Mouse (Mus musculus): ENCODE measurements around the gene Dusp1. TPM values are rescaled to one million over a fixed set of nuclear protein-coding genes. Genes with fewer than 3 reads are reported as not detected.

Dusp1 gene
- total RNA-seq, 2 experiments from 2014 or later = 20.0 to 175 TPM

- no peak for ATAC-seq (replicated peaks; ENCODE audit: low FRiP score, poor library complexity, severe bottlenecking)
Observed at GRCm38 (mm10) chr17:26480956-26481355, 81.0 kb downstream of the Dusp1 start.

DNA sequence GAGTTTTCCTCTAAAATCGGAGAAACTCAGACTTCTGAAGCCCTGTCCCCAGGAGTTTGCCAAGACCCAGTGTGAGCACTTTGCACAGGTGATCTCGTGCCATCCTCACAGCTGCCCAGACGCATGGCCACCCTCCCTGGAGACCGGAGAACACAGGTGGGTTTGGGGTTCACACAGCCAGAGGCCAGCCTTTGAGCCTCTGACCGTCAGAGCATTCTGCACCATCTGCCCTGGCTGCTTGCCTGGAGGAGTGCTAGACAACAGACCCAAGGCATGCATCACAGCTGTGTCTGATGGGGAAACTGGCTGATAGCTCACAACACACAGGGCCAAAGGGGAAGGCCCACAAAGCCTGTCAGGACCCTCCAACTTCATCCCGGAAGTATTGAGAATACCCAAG lies 82.3 kb downstream of the Dusp1 start:
- no peak for ATAC-seq (replicated peaks; ENCODE audit: low FRiP score, poor library complexity, severe bottlenecking)

DNA sequence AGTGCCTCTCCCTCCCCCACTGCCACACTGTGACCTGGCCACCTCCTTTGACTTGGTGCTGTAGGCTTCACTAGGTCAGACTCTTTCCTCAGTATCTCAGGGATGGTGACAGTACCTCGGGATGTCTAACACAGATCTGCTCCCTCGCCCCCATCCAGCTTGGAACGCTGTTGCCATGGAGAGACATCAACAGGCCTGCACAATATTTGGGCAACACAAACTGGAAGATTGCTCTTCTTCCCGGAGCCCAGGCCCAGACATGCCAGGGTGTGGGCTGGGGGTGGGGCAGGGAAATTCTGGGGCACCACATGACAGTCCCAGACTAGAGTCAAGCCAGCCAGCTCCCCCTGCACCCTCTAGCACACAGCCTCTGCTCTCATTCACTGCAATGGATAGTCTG lies 83.3 kb downstream of the Dusp1 start:
- ATAC-seq (replicated peaks; ENCODE audit: low FRiP score, poor library complexity, severe bottlenecking) = no peak

DNA sequence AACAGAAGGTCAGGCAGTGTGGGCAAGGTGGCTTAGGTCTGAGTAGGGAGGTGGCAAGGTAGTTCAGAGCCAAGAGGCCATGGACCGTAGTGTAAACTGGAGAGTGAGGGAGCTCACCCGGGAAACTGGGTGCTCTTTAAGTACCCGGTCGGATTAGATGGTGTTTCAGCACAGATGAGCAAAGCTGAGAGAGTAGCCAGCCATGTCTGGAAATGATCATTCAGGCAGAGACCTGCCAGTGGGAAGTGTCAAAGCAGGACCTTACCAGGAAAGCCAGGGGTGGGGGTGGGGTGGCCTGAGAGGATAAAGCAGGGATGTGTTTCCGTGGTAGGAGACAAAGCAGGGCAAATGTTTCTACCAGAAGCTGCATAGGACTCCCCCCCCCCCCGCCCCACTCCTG lies 85.1 kb downstream of the Dusp1 start:
- ATAC-seq (replicated peaks; ENCODE audit: low FRiP score, poor library complexity, severe bottlenecking) = no peak

GRCm38 (mm10) chr17:26468102-26468894 lies 93.6 kb downstream of the Dusp1 start:
- no peak for ATAC-seq (replicated peaks; ENCODE audit: low FRiP score, poor library complexity, severe bottlenecking)

DNA sequence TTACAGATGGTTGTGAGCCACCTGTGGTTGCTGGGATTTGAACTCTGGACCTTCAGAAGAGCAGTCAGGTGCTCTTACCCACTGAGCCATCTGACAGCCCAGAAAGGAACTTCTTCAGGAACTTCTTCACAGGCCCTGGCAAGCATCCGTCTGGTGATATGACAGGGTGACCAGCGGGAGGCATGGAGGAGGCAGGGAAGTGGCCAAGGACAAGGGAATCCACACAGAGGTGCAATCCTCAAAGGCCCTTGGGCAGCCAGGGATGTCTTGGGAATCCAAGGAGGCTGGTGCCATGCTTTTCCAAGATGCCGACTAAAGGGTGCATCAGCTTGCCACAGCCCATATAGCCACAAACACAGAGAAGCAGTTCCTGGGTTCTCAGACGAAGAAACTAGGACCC lies 94.3 kb downstream of the Dusp1 start:
- no peak for ATAC-seq (replicated peaks; ENCODE audit: low FRiP score, poor library complexity, severe bottlenecking)

DNA sequence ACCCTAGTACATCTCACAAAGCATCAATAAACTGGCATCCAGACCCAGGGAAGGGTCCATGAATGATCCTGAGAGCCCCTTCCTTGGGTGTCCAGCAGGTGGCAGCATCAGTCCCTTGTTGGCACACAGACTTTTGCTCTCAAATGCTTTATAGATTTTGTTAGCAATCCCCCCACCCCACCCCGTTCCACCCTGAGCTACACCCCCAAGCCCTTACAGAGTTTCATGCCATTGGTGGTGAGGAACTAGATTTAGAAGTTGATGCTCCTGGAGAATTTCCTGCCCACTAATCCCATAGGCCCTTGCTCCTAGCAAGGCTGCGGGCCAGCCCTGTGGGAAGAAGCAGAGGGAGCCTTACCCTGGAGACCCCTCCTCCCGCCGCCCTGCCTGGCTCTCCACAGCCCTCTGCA lies 95.2 kb downstream of the Dusp1 start:
- ATAC-seq (replicated peaks; ENCODE audit: low FRiP score, poor library complexity, severe bottlenecking) = no peak

- no peak for ATAC-seq (replicated peaks; ENCODE audit: low FRiP score, poor library complexity, severe bottlenecking)
Observed at GRCm38 (mm10) chr17:26464972-26465371, 97.0 kb downstream of the Dusp1 start.

GRCm38 (mm10) chr17:26464481-26464880 lies 97.4 kb downstream of the Dusp1 start:
- ATAC-seq (replicated peaks; ENCODE audit: low FRiP score, poor library complexity, severe bottlenecking) = no peak

DNA sequence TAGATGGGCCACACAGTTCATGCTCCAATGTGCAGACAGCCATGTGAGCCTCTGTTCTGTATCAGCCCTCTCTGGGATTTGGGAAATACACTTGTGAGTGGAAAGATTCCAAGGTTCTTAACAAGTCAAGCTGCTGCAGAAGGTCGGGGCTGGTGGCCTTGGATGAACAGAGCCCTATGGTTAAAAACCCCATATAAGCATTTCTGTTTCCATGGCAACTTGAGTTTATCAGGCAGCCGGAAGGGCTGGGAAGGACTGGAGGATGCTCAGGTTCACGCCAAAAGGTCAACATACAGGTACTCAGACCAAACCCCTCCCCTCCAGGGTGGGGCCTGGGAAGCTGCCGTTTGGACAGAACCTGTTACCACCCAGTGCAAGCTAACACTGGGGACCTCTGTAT lies 97.9 kb downstream of the Dusp1 start:
- no peak for ATAC-seq (replicated peaks; ENCODE audit: low FRiP score, poor library complexity, severe bottlenecking)

GRCm38 (mm10) chr17:26463432-26463831 lies 98.5 kb downstream of the Dusp1 start:
- no peak for ATAC-seq (replicated peaks; ENCODE audit: low FRiP score, poor library complexity, severe bottlenecking)

DNA sequence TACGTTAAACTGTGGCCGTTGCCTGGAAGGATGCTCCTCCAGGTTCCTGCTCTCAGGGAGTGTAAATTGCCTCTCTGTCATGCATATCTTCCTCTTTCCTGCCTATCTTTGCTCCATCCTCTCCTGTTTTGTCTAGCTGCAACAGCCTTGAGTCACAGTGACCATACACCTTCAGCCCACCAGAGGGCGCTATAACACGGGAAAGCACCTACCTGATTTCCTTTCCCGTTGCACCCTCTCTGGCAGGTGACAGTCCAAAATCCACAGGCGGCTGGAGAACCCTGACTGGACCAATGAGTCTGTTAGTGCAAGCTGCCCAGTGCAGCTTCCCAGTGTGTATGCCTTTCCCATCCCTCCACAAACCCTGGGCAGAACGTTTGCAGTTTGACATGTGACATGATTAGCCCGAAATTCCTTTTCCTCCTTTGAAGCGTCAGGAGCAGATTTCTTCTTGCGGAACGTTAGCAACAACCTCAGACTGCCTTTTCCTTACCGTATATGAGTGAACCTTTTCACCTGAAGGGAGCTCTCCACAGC lies 99.2 kb downstream of the Dusp1 start:
- ATAC-seq (replicated peaks; ENCODE audit: low FRiP score, poor library complexity, severe bottlenecking) = 0 out of 2 replicates have a peak, but pooled peaks have one; percentile 59

DNA sequence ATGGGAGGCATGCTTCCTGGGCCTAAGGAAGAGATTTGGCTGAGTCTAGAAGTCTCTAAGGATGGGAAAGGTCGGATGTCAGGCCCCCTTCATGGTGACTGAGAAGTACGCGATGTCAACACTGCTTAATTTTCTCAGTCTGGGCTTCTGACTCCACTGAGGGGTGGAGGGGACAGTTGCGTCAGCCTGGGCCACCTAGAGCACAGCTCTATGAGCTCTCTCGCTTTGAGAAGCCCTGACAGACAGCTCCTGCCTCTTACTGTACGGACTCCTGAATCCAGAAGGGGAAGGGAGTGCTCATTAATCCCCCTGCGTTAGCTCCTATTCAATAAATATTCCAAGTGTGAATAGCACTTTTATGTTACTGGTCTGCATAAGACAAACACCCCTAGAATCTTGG lies 103.9 kb downstream of the Dusp1 start:
- ATAC-seq (replicated peaks; ENCODE audit: low FRiP score, poor library complexity, severe bottlenecking) = no peak

- no peak for ATAC-seq (replicated peaks; ENCODE audit: low FRiP score, poor library complexity, severe bottlenecking)
Observed at GRCm38 (mm10) chr17:26457506-26457905, 104.4 kb downstream of the Dusp1 start.

Other genes starting within 250 kb of the Dusp1 start
- 0.72 and 2.5 TPM in 2 replicates for gene Neurl1b, start 147.3 kb downstream of the Dusp1 start, total RNA-seq (2015; ENCODE audit: low replicate concordance)
- 1.5 and 2.4 TPM in 2 replicates for gene Neurl1b, start 147.3 kb downstream of the Dusp1 start, total RNA-seq (2017; ENCODE audit: low replicate concordance)
- 6.7 and 12.6 TPM in 2 replicates for gene Ergic1, start 639 bp downstream of the Dusp1 start, total RNA-seq (2015; ENCODE audit: low replicate concordance)
- 3.7 and 3.9 TPM in 2 replicates for gene Ergic1, start 639 bp downstream of the Dusp1 start, total RNA-seq (2017; ENCODE audit: low replicate concordance)
- gene Atp6v0e, start 101.1 kb upstream of the Dusp1 start, total RNA-seq (2015; ENCODE audit: low replicate concordance) = 77.1 and 104 TPM in 2 replicates
- gene Atp6v0e, start 101.1 kb upstream of the Dusp1 start, total RNA-seq (2017; ENCODE audit: low replicate concordance) = 81.9 and 122 TPM in 2 replicates
- gene Crebrf, start 153.5 kb upstream of the Dusp1 start, total RNA-seq (2015; ENCODE audit: low replicate concordance) = 9.6 and 17.7 TPM in 2 replicates
- gene Crebrf, start 153.5 kb upstream of the Dusp1 start, total RNA-seq (2017; ENCODE audit: low replicate concordance) = 10.4 and 25.2 TPM in 2 replicates
- gene Bnip1, start 218.9 kb upstream of the Dusp1 start, total RNA-seq (2015; ENCODE audit: low replicate concordance) = 18.0 and 18.9 TPM in 2 replicates
- gene Bnip1, start 218.9 kb upstream of the Dusp1 start, total RNA-seq (2017; ENCODE audit: low replicate concordance) = 13.9 and 16.8 TPM in 2 replicates

All from erythroid progenitor cell, adult 5-6 weeks (primary cell).